Mouse (Mus musculus): ENCODE measurements around the gene Nr0b2. TPM values are rescaled to one million over a fixed set of nuclear protein-coding genes. Genes with fewer than 3 reads are reported as not detected.

Nr0b2 gene
- polyA plus RNA-seq, 1 experiment from 2014 or later, result not detected

DNA sequence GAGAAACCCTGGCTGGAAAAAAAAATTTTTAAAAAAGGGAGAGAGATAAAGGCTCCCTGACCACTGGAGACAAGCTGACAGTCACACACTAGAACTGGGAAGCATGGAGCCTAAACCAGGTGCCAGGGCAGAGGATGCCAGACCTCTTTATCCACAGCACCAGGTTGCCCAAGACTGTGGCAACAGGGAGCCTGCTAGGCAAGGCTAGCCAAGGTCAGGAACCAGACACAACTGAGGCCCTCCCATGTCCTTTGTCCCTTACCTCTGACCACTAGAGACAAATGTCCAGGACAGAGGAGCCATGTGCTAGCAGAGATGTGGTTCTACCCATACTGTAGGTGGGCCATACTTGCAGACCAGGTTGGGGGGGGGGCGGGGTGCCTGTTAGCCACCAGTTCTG, 1.1 kb upstream of the Nr0b2 start:
- Histone ChIP-seq H3K4me3 (ENCODE audit: low read depth, low read length) (no peak overlapping the region), H3K36me3 (ENCODE audit: control insufficient read depth, insufficient read depth, low read length) (no peaks in the 10 kb centered on the region), H3K27ac (ENCODE audit: low read depth, low read length) (no peak overlapping the region), H3K4me1 (replicated peaks; ENCODE audit: control insufficient read depth, insufficient read depth, low read length) (no peaks in the 10 kb centered on the region), H3K4me2 (replicated peaks; ENCODE audit: low read depth, low read length) (no peak overlapping the region), H3K9me3 (ENCODE audit: control insufficient read depth, low read length) (no peaks in the 10 kb centered on the region), H3K9ac (ENCODE audit: low read depth, low read length) (no peak overlapping the region), H3K27me3 (ENCODE audit: control insufficient read depth, insufficient read depth, low read length) (no peaks in the 10 kb centered on the region)
- 83% methylated on average over 1 of the region's 1 CpGs for WGBS
- DNase-seq (ENCODE audit: low spot score) (no peak), ATAC-seq (ENCODE audit: low FRiP score) (no peak)

DNA sequence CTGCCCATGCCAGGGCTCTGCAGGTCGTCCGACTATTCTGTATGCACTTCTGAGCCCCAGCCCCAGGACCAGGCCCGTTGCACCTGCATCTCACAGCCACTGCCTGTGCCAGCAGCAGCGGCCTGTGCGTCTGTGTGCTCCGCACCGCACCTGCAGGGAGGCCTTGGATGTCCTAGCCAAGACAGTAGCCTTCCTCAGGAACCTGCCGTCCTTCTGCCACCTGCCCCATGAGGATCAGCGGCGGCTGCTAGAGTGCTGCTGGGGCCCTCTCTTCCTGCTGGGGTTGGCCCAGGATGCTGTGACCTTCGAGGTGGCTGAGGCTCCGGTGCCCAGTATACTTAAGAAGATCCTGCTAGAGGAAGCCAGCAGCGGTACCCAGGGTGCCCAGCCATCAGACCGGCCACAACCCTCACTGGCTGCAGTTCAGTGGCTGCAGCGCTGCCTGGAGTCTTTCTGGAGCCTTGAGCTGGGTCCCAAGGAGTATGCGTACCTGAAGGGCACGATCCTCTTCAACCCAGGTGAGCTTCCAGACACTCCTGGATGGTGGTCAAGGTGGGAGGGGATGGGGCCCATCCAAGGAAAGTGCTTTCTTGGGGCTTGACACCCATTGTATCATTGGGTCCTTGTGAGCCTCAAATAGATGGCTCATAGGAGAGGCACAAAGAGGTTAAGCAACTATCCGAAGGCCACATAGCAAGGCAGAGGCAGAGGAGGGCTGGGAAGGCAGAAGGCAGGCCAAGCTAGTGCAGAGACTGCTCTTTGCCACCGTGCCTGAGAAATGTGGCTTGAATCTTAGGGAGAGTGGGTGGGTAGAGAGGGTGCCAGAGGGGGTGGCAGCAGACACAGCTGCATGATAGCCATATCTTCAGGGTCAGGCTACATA, 513 bp downstream of the Nr0b2 start:
- no peak for DNase-seq (ENCODE audit: low spot score)
- Histone ChIP-seq H3K4me2 (replicated peaks; ENCODE audit: low read depth, low read length) (no peak overlapping the region), H3K27ac (ENCODE audit: low read depth, low read length) (no peak overlapping the region), H3K9me3 (ENCODE audit: control insufficient read depth, low read length) (no peaks in the 10 kb centered on the region), H3K27me3 (ENCODE audit: control insufficient read depth, insufficient read depth, low read length) (no peaks in the 10 kb centered on the region), H3K9ac (ENCODE audit: low read depth, low read length) (no peak overlapping the region), H3K4me3 (ENCODE audit: low read depth, low read length) (no peak overlapping the region), H3K4me1 (replicated peaks; ENCODE audit: control insufficient read depth, insufficient read depth, low read length) (no peaks in the 10 kb centered on the region), H3K36me3 (ENCODE audit: control insufficient read depth, insufficient read depth, low read length) (no peaks in the 10 kb centered on the region)
- no peak for ATAC-seq (ENCODE audit: low FRiP score)
- WGBS, result 75% methylated on average over 19 of the region's 19 CpGs

DNA sequence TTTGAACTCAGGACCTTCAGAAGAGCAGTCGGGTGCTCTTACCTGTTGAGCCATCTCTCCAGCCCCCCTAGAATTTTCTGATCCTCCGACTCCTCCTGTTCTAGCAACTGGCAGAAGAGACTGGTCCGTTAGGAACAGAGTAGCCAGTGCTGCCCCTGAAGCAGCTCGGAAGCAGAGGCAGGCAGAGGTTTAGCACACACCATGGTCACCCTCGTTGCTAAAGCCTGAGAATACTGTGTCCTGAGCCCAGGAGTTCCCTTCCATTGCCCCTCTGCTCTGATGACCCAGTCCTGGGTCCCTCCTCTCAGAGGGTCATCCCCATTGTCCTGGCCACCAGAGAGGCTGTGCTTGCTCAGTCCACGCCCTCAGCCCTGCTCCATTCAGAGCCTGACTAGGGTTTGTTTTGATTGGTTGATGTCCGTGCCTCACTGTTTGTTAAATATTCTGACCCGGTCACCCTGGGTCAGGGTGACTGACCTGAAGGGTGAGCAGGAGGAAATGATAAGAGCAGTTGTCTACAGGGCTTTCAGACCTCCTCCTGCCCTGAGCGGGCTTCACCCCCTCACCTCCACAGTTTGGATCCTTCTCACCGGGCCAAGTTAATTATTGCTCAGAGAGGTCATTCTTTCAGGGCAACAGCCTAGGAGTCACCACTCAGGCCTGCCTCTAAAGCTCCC, 4.0 kb downstream of the Nr0b2 start:
- 33% methylated on average over 10 of the region's 10 CpGs for WGBS
- Histone ChIP-seq H3K4me1 (replicated peaks; ENCODE audit: control insufficient read depth, insufficient read depth, low read length) (no peaks in the 10 kb centered on the region), H3K4me2 (replicated peaks; ENCODE audit: low read depth, low read length) (no peak overlapping the region), H3K36me3 (ENCODE audit: control insufficient read depth, insufficient read depth, low read length) (no peaks in the 10 kb centered on the region), H3K27ac (ENCODE audit: low read depth, low read length) (no peak overlapping the region), H3K9ac (ENCODE audit: low read depth, low read length) (no peak overlapping the region), H3K4me3 (ENCODE audit: low read depth, low read length) (no peak overlapping the region), H3K9me3 (ENCODE audit: control insufficient read depth, low read length) (no peaks in the 10 kb centered on the region), H3K27me3 (ENCODE audit: control insufficient read depth, insufficient read depth, low read length) (no peaks in the 10 kb centered on the region)
- DNase-seq (ENCODE audit: low spot score) (no peak), ATAC-seq (ENCODE audit: low FRiP score) (no peak)

- DNase-seq (ENCODE audit: low spot score), result no peak
- no peak overlapping the region for H3K27ac ChIP-seq (ENCODE audit: low read depth, low read length)
- H3K36me3 ChIP-seq (ENCODE audit: control insufficient read depth, insufficient read depth, low read length), result no peaks in the 10 kb centered on the region
- no peaks in the 10 kb centered on the region for H3K27me3 ChIP-seq (ENCODE audit: control insufficient read depth, insufficient read depth, low read length)
- H3K4me2 ChIP-seq (replicated peaks; ENCODE audit: low read depth, low read length), result no peak overlapping the region
- H3K4me3 ChIP-seq (ENCODE audit: low read depth, low read length), result no peak overlapping the region
- no peak overlapping the region for H3K9ac ChIP-seq (ENCODE audit: low read depth, low read length)
- H3K9me3 ChIP-seq (ENCODE audit: control insufficient read depth, low read length), result no peaks in the 10 kb centered on the region
- H3K4me1 ChIP-seq (replicated peaks; ENCODE audit: control insufficient read depth, insufficient read depth, low read length), result no peaks in the 10 kb centered on the region
- WGBS, result 78% methylated on average over 4 of the region's 4 CpGs
- ATAC-seq (ENCODE audit: low FRiP score), result no peak
Measured at GRCm38 (mm10) chr4:133559846-133560245, 6.7 kb downstream of the Nr0b2 start.

GRCm38 (mm10) chr4:133561622-133562021, 8.4 kb downstream of the Nr0b2 start:
- Histone ChIP-seq H3K9me3 (ENCODE audit: control insufficient read depth, low read length) (no peaks in the 10 kb centered on the region), H3K4me2 (replicated peaks; ENCODE audit: low read depth, low read length) (no peak overlapping the region), H3K4me1 (replicated peaks; ENCODE audit: control insufficient read depth, insufficient read depth, low read length) (no peaks in the 10 kb centered on the region), H3K9ac (ENCODE audit: low read depth, low read length) (no peak overlapping the region), H3K27me3 (ENCODE audit: control insufficient read depth, insufficient read depth, low read length) (no peaks in the 10 kb centered on the region), H3K36me3 (ENCODE audit: control insufficient read depth, insufficient read depth, low read length) (no peaks in the 10 kb centered on the region), H3K4me3 (ENCODE audit: low read depth, low read length) (no peak overlapping the region), H3K27ac (ENCODE audit: low read depth, low read length) (no peak overlapping the region)
- ATAC-seq (ENCODE audit: low FRiP score), result no peak
- 74% methylated on average over 4 of the region's 4 CpGs for WGBS
- DNase-seq (ENCODE audit: low spot score), result no peak

- no peak overlapping the region for H3K4me3 ChIP-seq (ENCODE audit: low read depth, low read length)
- no peak overlapping the region for H3K4me2 ChIP-seq (replicated peaks; ENCODE audit: low read depth, low read length)
- no peak overlapping the region for H3K27ac ChIP-seq (ENCODE audit: low read depth, low read length)
- H3K9me3 ChIP-seq (ENCODE audit: control insufficient read depth, low read length), result no peaks in the 10 kb centered on the region
- no peaks in the 10 kb centered on the region for H3K36me3 ChIP-seq (ENCODE audit: control insufficient read depth, insufficient read depth, low read length)
- DNase-seq (ENCODE audit: low spot score) (no peak), ATAC-seq (ENCODE audit: low FRiP score) (no peak)
- no peak overlapping the region for H3K9ac ChIP-seq (ENCODE audit: low read depth, low read length)
- 80% methylated on average over 11 of the region's 11 CpGs for WGBS
- H3K27me3 ChIP-seq (ENCODE audit: control insufficient read depth, insufficient read depth, low read length), result no peaks in the 10 kb centered on the region
- H3K4me1 ChIP-seq (replicated peaks; ENCODE audit: control insufficient read depth, insufficient read depth, low read length), result no peaks in the 10 kb centered on the region
Measured at GRCm38 (mm10) chr4:133563123-133563571, 10.0 kb downstream of the Nr0b2 start.

- Histone ChIP-seq H3K9ac (ENCODE audit: low read depth, low read length) (no peak overlapping the region), H3K27ac (ENCODE audit: low read depth, low read length) (no peak overlapping the region), H3K9me3 (ENCODE audit: control insufficient read depth, low read length) (no peaks in the 10 kb centered on the region), H3K27me3 (ENCODE audit: control insufficient read depth, insufficient read depth, low read length) (no peaks in the 10 kb centered on the region), H3K4me1 (replicated peaks; ENCODE audit: control insufficient read depth, insufficient read depth, low read length) (no peaks in the 10 kb centered on the region), H3K4me2 (replicated peaks; ENCODE audit: low read depth, low read length) (no peak overlapping the region), H3K36me3 (ENCODE audit: control insufficient read depth, insufficient read depth, low read length) (no peaks in the 10 kb centered on the region), H3K4me3 (ENCODE audit: low read depth, low read length) (no peak overlapping the region)
- 33% methylated on average over 8 of the region's 8 CpGs for WGBS
- no peak for ATAC-seq (ENCODE audit: low FRiP score)
- DNase-seq (ENCODE audit: low spot score), result no peak
Measured at GRCm38 (mm10) chr4:133567251-133567650, 14.1 kb downstream of the Nr0b2 start.

DNA sequence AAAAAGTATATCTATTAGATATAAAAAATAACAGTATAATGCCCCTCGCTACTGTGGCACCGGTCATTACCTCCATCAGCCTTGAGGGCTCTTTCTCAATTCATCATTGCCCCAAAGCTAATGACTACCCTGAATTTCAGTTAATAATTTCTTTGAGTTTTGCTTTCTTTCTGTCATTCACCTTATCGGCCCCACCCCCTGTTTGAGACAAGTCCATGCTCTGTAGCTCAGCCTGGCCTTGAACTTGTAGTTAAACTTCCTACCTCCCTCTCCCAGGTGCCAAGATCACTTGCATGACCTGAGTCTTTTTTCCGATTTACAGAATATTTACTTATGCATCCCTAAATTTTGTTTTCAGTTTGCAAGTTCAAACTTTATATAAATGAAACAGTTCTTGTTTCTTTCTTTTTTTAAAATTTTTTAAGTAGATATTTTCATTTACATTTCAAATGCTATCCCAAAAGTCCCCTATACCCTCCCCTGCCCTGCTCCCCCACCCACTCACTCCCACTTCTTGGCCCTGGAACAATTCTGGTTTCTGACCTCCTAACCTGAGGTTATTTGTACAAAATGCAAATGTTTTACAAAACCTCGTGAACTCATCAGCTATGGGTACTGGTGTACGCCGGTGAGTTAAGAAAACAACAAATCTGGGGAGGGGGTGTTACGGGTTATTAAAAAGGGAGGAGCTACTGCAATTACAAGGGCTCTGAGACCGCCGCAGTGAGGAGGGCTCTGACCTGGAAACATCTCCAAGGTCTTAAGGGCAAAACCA, 16.3 kb downstream of the Nr0b2 start:
- Histone ChIP-seq H3K9me3 (ENCODE audit: control insufficient read depth, low read length) (no peaks in the 10 kb centered on the region), H3K4me2 (replicated peaks; ENCODE audit: low read depth, low read length) (no peak overlapping the region), H3K27me3 (ENCODE audit: control insufficient read depth, insufficient read depth, low read length) (no peaks in the 10 kb centered on the region), H3K4me1 (replicated peaks; ENCODE audit: control insufficient read depth, insufficient read depth, low read length) (no peaks in the 10 kb centered on the region), H3K36me3 (ENCODE audit: control insufficient read depth, insufficient read depth, low read length) (no peaks in the 10 kb centered on the region), H3K9ac (ENCODE audit: low read depth, low read length) (no peak overlapping the region), H3K27ac (ENCODE audit: low read depth, low read length) (no peak overlapping the region), H3K4me3 (ENCODE audit: low read depth, low read length) (no peak overlapping the region)
- DNase-seq (ENCODE audit: low spot score), result no peak
- ATAC-seq (ENCODE audit: low FRiP score), result no peak
- 73% methylated on average over 10 of the region's 10 CpGs for WGBS
